Mouse (Mus musculus): ENCODE data around the gene Atoh8. TPM values are rescaled to one million over a fixed set of nuclear protein-coding genes. Genes with fewer than 3 reads are reported as not detected.

Atoh8 gene
- total RNA-seq, 2 experiments from 2014 or later = 2.9 to 3.7 TPM

DNA sequence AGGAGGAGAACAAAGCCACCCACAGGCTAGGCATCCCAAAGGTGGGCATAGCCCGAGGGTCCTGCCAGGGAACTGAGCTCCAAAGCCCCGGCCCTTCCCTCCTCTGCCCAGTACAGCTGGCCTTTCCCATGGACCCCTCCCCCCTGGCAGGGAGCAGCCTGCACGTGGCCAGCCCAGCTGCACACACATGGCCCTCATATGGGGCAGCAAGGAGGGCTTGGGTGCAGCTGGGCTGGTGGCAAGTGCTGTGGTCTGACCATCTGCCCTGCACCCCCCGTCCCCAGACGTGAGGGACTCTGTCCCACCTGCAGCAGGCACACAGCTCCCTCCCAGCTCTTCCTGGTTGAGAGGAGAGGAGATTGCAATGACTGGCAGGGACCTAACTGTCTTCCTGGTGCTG is 4.5 kb downstream of the Atoh8 start:
- no peak for DNase-seq (ENCODE audit: low spot score in 2 of 2)

DNA sequence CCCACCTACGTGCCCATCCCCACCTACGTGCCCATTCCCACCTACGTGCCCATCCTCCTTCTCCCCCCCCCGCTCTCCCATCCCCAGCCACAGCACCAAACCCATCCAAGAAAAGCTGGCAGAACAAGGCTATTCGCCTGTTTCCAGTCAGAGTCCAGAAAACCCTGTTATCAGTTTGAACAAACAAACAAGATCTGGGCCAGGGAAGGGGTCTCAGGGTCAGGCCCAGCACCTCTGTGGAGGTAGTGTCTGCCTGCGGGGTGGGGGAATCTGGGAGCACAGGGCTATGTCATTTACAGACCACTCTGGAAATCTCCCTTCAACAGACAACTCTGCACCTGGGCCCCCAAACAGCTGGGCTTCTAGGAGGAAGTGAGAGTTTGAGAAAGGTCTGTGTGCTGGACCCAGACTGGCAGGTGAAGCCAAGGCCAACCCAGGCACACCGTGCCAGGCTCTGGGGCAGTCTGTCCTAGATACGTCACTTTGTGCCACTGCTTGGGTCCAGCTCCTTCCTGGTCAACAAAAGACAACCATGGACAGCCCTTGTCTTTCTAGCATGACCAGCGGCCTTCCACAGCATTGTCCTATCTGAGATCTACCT is 7.6 kb downstream of the Atoh8 start:
- DNase-seq (ENCODE audit: low spot score in 2 of 2) = no peak

DNA sequence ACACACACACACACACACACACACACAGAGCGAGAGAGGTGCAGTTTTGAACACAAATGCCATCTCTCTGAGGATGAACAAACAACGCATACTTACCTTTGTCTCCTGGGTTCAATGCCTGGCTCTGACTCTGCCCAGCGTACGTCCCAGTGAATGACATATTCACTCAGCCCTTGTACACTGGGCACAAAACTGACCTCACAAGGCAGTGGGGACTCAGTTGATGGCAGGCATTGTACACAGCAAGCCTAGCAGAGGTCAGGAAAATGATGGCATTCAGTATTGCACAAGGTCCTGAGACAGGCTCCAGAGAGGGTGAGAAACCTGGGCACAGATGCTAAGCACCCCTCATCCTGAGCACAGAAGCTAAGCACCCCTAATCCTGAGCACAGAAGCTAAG is 8.4 kb downstream of the Atoh8 start:
- DNase-seq (ENCODE audit: low spot score in 2 of 2) = no peak

DNA sequence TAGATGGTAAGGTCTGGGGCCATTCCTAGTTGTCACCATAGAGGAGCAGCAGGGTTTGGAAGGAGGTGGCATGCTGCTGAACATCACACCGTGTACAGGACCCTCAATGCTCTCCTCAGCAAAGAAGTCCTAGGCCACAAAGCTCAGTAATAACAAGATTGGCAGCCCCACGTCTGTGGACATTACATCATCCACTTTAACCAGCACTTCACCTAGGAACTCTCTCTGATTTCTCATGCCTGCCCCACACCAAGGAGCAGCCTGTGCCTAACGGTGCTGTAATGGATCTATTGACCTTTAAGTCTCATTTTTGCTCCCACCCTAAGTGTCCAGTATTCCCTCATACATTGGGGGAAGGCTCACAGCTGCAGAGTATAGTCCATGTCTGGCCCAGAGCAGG is 9.7 kb downstream of the Atoh8 start:
- DNase-seq (ENCODE audit: low spot score in 2 of 2) = no peak

GRCm38 (mm10) chr6:72223892-72224291 is 11.5 kb downstream of the Atoh8 start:
- DNase-seq (ENCODE audit: low spot score in 2 of 2) = no peak

- DNase-seq (ENCODE audit: low spot score in 2 of 2) = no peak
Measured at GRCm38 (mm10) chr6:72222876-72223275, 12.5 kb downstream of the Atoh8 start.

DNA sequence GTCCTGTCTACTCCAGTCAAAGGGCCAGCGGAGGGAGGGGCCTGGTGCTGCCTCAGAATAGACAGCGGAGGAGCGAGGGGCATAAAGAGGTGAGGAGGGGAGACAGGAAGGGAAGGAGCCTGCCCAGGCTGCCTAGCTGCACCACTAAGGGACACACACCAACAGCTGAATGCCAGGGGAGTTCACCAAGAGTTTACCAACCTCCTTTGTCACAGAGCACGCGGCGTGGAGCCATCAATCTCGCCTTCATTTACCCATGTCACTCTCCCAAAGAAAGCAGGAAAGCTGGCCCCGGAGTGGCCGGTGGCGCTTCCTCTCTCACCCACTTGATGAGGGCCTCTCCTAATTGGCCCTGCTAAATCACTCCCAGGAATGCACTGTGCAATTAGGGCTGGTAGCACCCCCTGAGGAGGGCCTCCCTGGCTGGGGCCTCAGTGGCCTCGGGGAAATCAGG is 13.1 kb downstream of the Atoh8 start:
- no peak for DNase-seq (ENCODE audit: low spot score in 2 of 2)

DNA sequence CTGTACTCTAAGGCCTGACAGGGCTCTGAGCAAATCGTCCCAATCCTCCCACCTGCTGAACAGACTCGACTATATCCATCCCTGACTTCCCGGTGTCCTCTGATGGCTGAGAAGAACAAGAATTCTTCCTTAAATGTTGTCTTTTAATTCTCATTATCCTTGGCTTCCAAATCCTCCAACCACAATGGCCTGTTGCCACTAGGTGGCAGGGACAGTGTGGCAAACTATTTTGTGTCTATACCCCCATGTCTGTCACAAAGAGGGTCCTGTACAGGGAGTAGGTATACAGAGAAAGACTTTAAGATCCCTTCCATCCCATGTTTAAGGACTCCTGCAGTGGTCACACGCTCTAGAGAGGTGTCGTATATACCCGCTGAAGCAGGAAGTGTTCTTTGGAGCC is 14.1 kb downstream of the Atoh8 start:
- DNase-seq (ENCODE audit: low spot score in 2 of 2) = no peak

GRCm38 (mm10) chr6:72219549-72219948 is 15.8 kb downstream of the Atoh8 start:
- no peak for DNase-seq (ENCODE audit: low spot score in 2 of 2)

DNA sequence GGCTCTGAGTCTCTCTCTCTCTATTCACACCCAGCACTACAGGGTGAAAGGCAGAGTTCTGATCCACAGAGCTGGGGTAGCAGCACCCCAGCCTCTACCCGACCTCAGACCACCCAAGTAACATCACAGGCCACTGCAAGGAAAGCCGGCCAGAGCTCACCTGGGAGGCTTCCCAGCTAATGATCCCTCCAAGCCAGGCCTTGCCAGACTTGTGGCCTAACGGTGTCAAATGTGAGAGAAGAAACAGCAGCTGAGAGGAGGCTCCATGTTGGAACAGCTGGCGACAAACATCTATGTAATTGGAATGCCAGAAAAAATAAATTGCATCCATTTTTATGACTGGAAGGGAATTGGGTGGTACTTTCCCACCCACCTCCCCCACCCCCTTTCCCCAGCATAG is 17.1 kb downstream of the Atoh8 start:
- DNase-seq (ENCODE audit: low spot score in 2 of 2) = no peak

DNA sequence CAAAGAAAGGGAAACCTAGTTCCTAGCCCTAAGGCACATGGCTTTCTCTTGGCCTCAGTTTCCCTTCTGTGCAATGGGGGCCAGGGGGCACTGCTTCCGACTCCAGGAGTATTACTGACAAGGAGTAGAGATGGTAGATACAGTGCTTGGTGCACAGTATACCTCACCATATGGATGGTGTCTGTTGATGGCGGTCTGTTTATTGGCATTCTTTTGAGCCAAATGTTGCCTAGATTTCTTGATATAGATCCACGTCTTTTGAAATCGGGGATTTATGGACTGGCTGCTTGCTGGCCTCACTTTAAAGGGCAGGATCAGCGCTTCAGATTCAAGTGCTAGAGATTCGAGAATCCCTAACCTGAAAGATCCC is 18.0 kb downstream of the Atoh8 start:
- no peak for DNase-seq (ENCODE audit: low spot score in 2 of 2)

GRCm38 (mm10) chr6:72216681-72217414 is 18.5 kb downstream of the Atoh8 start:
- DNase-seq (ENCODE audit: low spot score in 2 of 2) = peak; percentile 97 to 99

GRCm38 (mm10) chr6:72215582-72215981 is 19.8 kb downstream of the Atoh8 start:
- DNase-seq (ENCODE audit: low spot score in 2 of 2) = no peak

GRCm38 (mm10) chr6:72211360-72211759 is 24.0 kb downstream of the Atoh8 start:
- DNase-seq (ENCODE audit: low spot score in 2 of 2) = no peak

DNA sequence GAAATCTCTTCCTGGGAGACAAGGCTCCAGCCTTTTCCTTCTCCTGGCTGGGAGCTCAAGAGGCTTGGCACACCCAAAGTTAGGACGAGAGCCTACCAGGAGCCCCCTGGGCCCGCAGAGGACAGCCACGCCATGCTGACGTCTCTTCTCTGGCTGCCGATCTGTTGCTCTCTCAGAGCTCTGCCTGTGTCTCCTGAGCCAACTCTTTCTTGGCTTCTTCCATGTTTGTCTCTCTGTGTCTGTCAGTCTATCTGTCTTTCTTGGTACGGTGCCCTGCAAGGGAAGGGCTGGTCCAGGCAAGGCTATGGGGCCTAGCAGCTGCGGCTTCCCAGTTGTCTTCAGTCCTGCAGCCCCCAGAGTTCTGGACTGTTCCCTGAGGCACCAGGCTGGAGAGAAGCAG is 24.6 kb downstream of the Atoh8 start:
- no peak for DNase-seq (ENCODE audit: low spot score in 2 of 2)

GRCm38 (mm10) chr6:72209738-72210137 is 25.6 kb downstream of the Atoh8 start:
- DNase-seq (ENCODE audit: low spot score in 2 of 2) = no peak

- no peak for DNase-seq (ENCODE audit: low spot score in 2 of 2)
Measured at GRCm38 (mm10) chr6:72208406-72209045, 26.9 kb downstream of the Atoh8 start.

DNA sequence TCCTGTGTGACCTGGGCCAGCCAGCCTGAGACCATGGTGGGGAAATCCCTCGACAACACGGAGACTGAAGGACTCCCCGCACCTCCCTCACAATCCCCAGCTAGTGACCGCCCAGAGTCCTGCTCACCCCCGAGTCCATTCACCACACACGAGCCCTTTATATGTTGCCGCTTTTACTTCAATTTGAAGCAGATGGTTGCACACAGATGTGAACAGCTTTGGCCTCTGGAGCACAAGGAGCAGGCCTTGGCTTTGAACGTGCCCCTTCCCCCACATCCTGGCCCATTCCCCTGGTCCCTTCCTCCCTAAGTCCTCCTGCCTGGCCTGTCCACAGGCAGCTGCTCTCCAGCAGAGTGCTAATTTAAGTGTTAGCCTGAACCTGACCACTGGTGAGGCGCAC is 29.4 kb downstream of the Atoh8 start:
- no peak for DNase-seq (ENCODE audit: low spot score in 2 of 2)

DNA sequence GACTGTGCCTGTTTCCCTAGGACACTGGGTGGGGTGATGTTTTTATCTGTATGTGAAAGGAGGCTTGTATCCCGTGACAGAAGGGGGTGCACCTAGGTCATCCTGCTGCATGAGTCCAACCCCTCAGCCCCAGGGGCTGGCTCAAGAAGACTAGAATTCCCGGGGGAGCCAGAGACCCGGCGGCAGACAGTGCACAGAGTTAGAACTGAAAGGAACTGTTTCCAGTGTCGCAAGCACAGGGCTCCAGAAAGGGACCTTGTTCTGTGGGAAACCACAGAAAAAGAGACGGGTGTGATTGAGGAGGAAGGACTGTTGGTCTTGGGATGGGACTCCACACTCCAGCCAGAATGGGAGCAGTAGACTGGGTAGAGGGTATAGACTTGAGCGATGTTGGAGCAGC is 30.5 kb downstream of the Atoh8 start:
- DNase-seq (ENCODE audit: low spot score in 2 of 2) = no peak

DNA sequence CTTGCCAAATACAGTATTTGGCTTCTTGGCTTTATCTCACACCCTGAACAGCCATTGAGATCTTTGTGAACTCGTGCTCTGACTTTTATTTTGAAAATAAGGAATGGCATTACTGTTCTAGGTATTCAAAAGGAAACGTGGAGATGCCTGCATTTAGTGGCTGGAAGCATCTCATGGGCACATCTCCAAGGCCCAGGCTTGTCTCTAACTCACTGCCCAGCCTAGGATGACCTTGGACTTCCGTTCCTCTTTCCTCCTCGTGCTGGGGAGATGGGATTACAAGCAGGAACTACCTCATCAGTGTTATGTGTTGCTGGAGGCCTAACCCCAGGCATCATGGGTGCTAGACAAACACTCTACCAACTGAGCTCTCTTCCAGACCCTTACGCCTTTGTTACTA is 32.1 kb downstream of the Atoh8 start:
- no peak for DNase-seq (ENCODE audit: low spot score in 2 of 2)

GRCm38 (mm10) chr6:72202732-72203131 is 32.6 kb downstream of the Atoh8 start:
- no peak for DNase-seq (ENCODE audit: low spot score in 2 of 2)

GRCm38 (mm10) chr6:72200595-72201256 is 34.7 kb downstream of the Atoh8 start:
- no peak for DNase-seq (ENCODE audit: low spot score in 2 of 2)

Data from adrenal gland, adult 18-20 months (tissue).